Mouse (Mus musculus) brown adipose tissue, adult 24 weeks (tissue): ENCODE results near the gene Acad11. TPM values are rescaled to one million over a fixed set of nuclear protein-coding genes. Genes with fewer than 3 reads are reported as not detected.

ENCODE experiments used
- H3K27ac ChIP-seq: fragments of 200-500 bp; replicated peaks from 2 replicates; pipeline ENCODE4 v1.5.1; 2012; ENCODE audit warnings: low read depth, mild to moderate bottlenecking, low read length
- H3K4me1 ChIP-seq: fragments of 200-500 bp; 2 replicates; pipeline ENCODE4 v1.6.1; 2012; ENCODE audit warnings: low read length, mixed read lengths; ENCODE audit not compliant: control insufficient read depth, insufficient read depth, insufficient read length
- H3K4me3 ChIP-seq: fragments of 200-500 bp; 2 replicates; pipeline ENCODE4 v1.5.1; 2012; ENCODE audit warnings: low read depth, mild to moderate bottlenecking, low read length, moderate library complexity; ENCODE audit not compliant: insufficient read depth
- polyA plus RNA-seq: library from polyadenylated mRNA; stranded (reverse); fragments of >200 nt; gene quantifications from 2 replicates; pipeline ENCODE4 v1.2.4, GENCODE M21; 2012; ENCODE audit not compliant: missing spikeins, insufficient read depth, insufficient read length

Acad11 gene
- polyA plus RNA-seq, 1 experiment, result 150 TPM

DNA sequence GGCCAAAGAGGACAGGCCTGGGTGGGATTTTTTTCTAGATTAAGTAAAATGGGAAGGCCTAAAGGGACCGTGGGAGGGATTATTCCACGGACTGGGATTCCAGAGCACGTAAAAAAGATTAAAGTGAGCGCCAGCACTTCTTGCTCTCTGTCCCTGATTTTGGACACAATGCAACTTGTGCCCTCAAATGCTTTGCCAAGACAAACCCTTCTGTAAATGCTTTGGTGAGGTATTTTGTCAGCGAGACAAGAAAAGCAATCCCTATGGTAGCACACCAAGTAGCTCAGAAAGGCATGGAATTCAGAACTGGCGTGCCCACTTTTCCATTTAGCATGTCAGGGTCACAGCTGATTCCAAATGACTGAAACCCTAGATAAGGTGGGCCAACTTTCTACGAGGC, 85.8 kb downstream of the Acad11 start:
- Histone ChIP-seq H3K27ac (no peak overlapping the region), H3K4me3 (no peak overlapping the region), H3K4me1 (no peaks in the 10 kb centered on the region)

DNA sequence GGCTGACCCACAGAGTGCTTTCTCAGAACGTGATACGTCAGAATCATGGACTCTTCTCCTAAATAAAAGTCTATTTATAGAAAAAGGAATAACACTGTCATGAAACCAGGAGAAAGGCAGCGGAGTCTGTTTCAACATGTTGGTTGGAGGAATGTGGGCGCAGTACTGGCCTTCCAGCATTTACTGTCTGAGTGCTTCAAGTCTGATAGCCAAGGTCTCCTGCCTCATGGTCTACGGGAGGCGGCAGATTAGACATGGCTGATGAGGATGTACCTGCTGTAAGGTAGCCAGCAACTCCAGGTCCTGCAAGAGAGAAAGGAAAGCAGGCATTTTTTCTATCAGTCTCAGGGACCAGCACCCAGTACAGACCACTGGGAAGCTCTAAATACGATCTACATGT, 88.9 kb downstream of the Acad11 start:
- Histone ChIP-seq H3K4me3 (no peak overlapping the region), H3K27ac (no peak overlapping the region), H3K4me1 (no peaks in the 10 kb centered on the region)

DNA sequence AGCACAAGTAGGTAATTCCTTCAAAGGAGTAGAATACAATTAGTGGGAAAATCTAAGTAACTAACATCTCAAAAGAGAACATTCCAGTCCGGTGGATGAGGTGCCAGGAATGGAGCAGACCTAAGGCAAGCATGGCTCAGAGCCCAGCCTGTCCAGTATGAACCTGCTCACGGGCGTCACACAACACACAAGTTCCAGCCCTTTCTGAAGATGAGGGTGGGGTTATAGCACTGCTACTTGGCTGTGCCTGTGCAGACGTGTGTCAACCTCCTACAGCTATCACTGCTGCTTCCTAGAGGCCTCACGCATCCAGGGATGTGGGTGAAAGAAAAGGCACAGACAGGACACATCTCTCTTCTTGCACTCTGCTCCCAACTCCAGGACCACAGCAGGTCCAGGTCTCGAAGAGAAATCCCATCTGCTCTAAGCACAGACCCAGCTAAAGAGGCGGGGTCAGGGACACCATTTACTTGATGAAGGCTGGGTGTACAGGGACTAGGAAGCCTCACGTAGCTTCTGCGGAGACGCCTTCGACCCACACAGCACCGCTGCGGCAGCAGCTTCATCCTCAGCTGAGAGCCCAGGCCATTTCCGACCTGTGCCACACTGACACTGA, 92.0 kb downstream of the Acad11 start:
- H3K27ac ChIP-seq, result no peak overlapping the region
- no peaks in the 10 kb centered on the region for H3K4me1 ChIP-seq
- no peak overlapping the region for H3K4me3 ChIP-seq

DNA sequence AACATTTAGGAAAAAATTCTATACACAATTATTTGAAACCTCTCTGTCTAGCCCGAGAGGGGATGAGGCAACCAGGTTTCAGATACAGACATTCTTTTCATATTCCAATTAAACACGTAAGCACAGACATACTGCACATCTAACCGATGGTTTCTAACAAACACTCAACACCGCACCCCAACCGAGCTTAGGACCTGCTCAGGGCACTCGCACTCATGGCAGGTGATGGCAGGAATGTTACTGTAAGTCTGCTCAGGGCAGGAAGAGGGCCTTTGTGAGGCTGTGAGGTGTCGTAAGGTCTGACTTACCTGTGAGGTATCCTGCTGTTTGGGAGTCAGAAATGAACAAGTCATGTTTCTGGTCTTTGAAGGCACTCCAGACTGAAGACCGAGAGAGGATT, 93.3 kb downstream of the Acad11 start:
- Histone ChIP-seq H3K27ac (no peak overlapping the region), H3K4me3 (no peak overlapping the region), H3K4me1 (no peaks in the 10 kb centered on the region)

DNA sequence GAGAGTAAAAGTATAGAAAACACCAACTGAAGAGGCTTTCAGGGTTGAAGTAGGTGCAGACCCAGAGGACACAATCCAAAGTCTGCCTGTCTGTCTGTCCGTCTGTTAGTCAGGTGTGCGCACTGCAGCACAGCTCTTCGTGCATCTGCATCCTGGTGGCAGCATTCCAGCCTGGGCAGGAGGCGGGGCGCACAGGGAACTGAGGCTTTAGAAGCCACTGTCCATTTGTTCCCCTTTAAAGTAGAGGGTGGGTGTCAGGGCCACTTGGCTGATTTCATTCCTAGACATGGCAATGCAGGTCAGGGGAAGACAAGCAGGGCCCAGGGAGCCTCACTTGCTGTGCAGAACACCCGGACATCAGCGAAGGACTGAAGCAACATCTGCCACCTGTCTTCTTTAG, 94.1 kb downstream of the Acad11 start:
- Histone ChIP-seq H3K4me3 (no peak overlapping the region), H3K27ac (no peak overlapping the region), H3K4me1 (no peaks in the 10 kb centered on the region)

DNA sequence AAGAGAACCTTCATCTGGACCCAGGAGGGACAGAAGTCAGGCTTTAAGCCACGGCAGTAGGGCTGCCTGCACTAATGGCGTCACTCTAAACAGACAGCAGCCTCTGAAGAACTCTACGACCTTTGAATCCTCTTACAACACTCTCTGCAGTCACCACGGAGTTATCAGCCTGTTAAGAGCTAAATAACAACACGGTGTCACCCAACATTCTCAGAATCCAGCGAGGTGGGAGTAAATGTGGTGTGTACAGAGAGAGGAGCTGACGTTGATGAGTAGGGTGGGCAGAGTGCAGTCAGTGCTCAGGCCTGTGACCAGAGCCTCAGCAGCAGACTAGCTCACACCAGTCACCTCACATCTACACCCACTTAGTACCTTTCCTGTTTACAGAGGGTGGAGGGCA, 97.9 kb downstream of the Acad11 start:
- H3K4me3 ChIP-seq, result no peak overlapping the region
- no peaks in the 10 kb centered on the region for H3K4me1 ChIP-seq
- H3K27ac ChIP-seq, result no peak overlapping the region

DNA sequence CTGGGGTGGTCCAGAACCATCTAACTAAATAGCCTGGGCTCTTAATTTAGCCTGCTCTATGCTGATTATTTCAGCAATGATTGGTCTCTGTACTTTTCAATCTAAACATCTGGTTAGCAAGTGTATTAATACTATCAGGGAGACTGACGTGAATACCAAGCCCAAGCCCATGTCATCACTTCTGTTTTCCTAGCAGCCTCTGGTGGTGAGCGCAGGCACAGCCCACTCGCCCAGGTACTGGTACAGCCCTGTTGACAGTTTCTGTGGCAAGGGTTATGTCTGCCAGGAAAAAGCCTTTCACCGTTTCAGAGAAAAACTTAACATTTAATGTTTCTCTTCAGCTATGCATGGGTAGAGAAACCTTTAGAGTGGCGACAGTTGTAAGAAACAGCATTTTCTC, 101.0 kb downstream of the Acad11 start:
- no peaks in the 10 kb centered on the region for H3K4me1 ChIP-seq

DNA sequence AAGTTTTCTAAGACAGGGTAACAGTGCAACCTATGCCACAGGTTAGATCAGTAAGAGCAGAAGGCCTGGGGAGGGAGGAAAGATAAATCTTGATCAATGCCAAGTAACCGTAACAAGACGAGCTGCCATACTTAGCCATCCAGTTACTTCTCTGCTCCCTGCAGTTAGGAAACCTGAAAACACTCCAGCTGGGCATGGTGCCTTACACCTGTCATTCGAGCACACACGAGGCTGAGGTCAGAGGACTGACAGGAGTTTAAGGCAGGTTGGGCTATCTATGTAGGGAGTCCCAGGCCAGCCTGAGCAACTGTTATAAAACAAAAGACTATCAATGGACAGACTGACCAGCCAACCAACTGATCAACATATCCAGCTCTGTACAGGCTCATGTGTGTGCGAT, 102.7 kb downstream of the Acad11 start:
- H3K4me1 ChIP-seq, result no peaks in the 10 kb centered on the region
- H3K4me3 ChIP-seq, result no peak overlapping the region
- no peak overlapping the region for H3K27ac ChIP-seq

More for the DNA sequence above, 101.0 kb downstream of the Acad11 start:
- Histone ChIP-seq H3K27ac (no peak overlapping the region), H3K4me3 (no peak overlapping the region)

DNA sequence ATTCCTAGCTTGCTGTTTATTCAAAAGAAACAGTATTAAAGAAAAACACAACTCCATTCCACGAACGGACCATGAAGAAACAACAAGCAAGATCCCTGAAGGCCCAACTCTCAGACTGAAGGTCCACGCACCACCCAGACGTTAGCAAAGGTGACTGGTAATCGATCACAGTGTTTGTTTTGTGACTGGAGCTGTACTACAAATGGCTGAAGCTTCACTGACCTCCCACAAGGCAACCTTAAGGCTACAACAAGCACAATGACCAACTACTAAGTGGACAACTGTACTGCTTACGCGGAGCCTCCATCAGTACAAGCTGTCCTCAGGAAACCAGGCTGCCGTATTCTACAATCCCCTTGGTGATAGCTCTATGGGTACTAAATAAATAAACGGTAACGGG, 106.8 kb downstream of the Acad11 start:
- Histone ChIP-seq H3K4me3 (no peak overlapping the region), H3K4me1 (no peaks in the 10 kb centered on the region), H3K27ac (no peak overlapping the region)

DNA sequence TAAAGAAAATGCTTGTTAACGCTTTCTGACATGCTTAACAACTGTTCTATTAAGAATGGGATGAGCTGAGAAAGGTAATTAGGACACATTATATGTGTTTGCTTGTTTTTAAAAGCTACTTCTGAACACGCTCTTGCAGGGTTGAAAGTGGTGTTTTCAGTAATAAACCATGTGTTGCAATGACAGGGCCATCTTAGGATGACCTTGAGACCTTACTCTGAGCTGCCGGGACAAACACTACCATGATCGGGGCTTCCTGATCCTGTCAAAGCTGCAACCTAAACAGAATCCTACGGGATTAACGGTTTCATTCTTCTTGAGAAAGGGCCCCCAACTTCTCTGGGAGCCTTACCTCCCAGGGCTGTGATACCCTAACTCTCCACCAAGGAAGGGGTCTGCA, 108.5 kb downstream of the Acad11 start:
- no peak overlapping the region for H3K27ac ChIP-seq

DNA sequence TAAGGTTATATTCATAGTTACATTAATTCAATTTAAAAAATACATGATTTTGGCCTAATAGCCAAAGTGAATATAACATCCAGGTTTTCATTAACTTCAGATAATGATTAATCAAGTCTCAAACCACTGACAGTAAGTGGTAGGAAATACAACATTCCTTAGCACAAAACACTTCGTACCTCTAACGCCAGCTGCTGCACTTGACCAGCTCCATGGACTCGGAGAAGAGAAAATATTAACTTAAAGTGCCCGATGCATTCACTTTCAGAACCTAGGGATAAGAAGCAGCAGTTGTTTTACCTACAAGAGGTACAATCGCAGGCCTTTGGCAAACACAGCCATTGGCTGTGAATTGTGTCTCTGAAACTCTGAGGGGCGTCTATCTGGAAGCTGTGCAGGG, 109.2 kb downstream of the Acad11 start:
- Histone ChIP-seq H3K4me1 (no peaks in the 10 kb centered on the region), H3K27ac (no peak overlapping the region), H3K4me3 (no peak overlapping the region)

More for the DNA sequence above, 108.5 kb downstream of the Acad11 start:
- Histone ChIP-seq H3K4me3 (no peak overlapping the region), H3K4me1 (no peaks in the 10 kb centered on the region)

Other genes starting within 250 kb of the Acad11 start
- gene Nphp3, start 60.8 kb upstream of the Acad11 start, polyA plus RNA-seq, result 0.79 and 4.3 TPM in 2 replicates
- not detected in 2 replicates for gene Gm28305, start 22.7 kb upstream of the Acad11 start, polyA plus RNA-seq
- gene Uba5, start 243 bp upstream of the Acad11 start, polyA plus RNA-seq, result 15.2 and 21.2 TPM in 2 replicates
- not detected in 2 replicates for gene Ackr4, start 63.6 kb downstream of the Acad11 start, polyA plus RNA-seq
- gene Dnajc13, start 199.6 kb downstream of the Acad11 start, polyA plus RNA-seq, result 22.8 and 33.7 TPM in 2 replicates